Mouse (Mus musculus): Measurements from ENCODE around the gene Apoh.

Apoh gene

GRCm38 (mm10) chr11:108382664-108383063 is 39.5 kb downstream of the Apoh start:
- no peak for DNase-seq (ENCODE audit: low spot score in 2 of 2)

GRCm38 (mm10) chr11:108384920-108385665 is 41.9 kb downstream of the Apoh start:
- DNase-seq (ENCODE audit: low spot score in 2 of 2): no peak

GRCm38 (mm10) chr11:108385666-108386024 is 42.5 kb downstream of the Apoh start:
- no peak for DNase-seq (ENCODE audit: low spot score in 2 of 2)

- DNase-seq (ENCODE audit: low spot score in 2 of 2): no peak
These were observed 51.9 kb downstream of the Apoh start for GRCm38 (mm10) chr11:108395061-108395460.

- DNase-seq (ENCODE audit: low spot score in 2 of 2): no peak
These were observed 53.1 kb downstream of the Apoh start for GRCm38 (mm10) chr11:108396076-108396829.

GRCm38 (mm10) chr11:108409876-108410644 is 66.9 kb downstream of the Apoh start:
- no peak for DNase-seq (ENCODE audit: low spot score in 2 of 2)

- DNase-seq (ENCODE audit: low spot score in 2 of 2): no peak
These were observed 73.2 kb downstream of the Apoh start for GRCm38 (mm10) chr11:108416360-108416759.

GRCm38 (mm10) chr11:108418540-108418939 is 75.4 kb downstream of the Apoh start:
- no peak for DNase-seq (ENCODE audit: low spot score in 2 of 2)

GRCm38 (mm10) chr11:108419242-108419641 is 76.1 kb downstream of the Apoh start:
- no peak for DNase-seq (ENCODE audit: low spot score in 2 of 2)

- no peak for DNase-seq (ENCODE audit: low spot score in 2 of 2)
These were observed 77.6 kb downstream of the Apoh start for GRCm38 (mm10) chr11:108420751-108421150.

- DNase-seq (ENCODE audit: low spot score in 2 of 2): no peak
These were observed 80.1 kb downstream of the Apoh start for GRCm38 (mm10) chr11:108423221-108423620.

GRCm38 (mm10) chr11:108424111-108424510 is 81.0 kb downstream of the Apoh start:
- no peak for DNase-seq (ENCODE audit: low spot score in 2 of 2)

- DNase-seq (ENCODE audit: low spot score in 2 of 2): peak; percentile 93 to 95
These were observed 81.9 kb downstream of the Apoh start, which contains the start of gene Cep112 for GRCm38 (mm10) chr11:108424889-108425591. Gene Cep112, plus strand, starts transcription at chr11:108425192.

GRCm38 (mm10) chr11:108425592-108425921 is 82.4 kb downstream of the Apoh start:
- no peak for DNase-seq (ENCODE audit: low spot score in 2 of 2)

GRCm38 (mm10) chr11:108426086-108426485 is 82.9 kb downstream of the Apoh start:
- no peak for DNase-seq (ENCODE audit: low spot score in 2 of 2)

- DNase-seq (ENCODE audit: low spot score in 2 of 2): no peak
These were observed 84.0 kb downstream of the Apoh start for GRCm38 (mm10) chr11:108427191-108427590.

GRCm38 (mm10) chr11:108429076-108429475 is 85.9 kb downstream of the Apoh start:
- DNase-seq (ENCODE audit: low spot score in 2 of 2): no peak

GRCm38 (mm10) chr11:108443893-108444563 is 100.9 kb downstream of the Apoh start:
- no peak for DNase-seq (ENCODE audit: low spot score in 2 of 2)

GRCm38 (mm10) chr11:108447148-108447547 is 104.0 kb downstream of the Apoh start:
- no peak for DNase-seq (ENCODE audit: low spot score in 2 of 2)

- peak in 1 of 2 experiments; percentile 12 for DNase-seq (ENCODE audit: low spot score in 2 of 2)
These were observed 106.7 kb downstream of the Apoh start for GRCm38 (mm10) chr11:108449811-108450210.

- no peak for DNase-seq (ENCODE audit: low spot score in 2 of 2)
These were observed 116.4 kb downstream of the Apoh start for GRCm38 (mm10) chr11:108459599-108459998.

Data from spleen, postnatal 36 days (tissue).